Mouse (Mus musculus) kidney, adult 2 months (tissue): Measurements from ENCODE around the gene Dnah8.

Source experiments
- CTCF ChIP-seq: fragments of 200-500 bp; conservative IDR thresholded peaks from 2 replicates; pipeline ENCODE4 v1.5.1; 2011; ENCODE audit warnings: low read depth, mild to moderate bottlenecking, control low read depth, low read length, moderate library complexity, mixed read lengths; ENCODE audit not compliant: insufficient read depth, insufficient read length
- POLR2A ChIP-seq: fragments of 200-500 bp; IDR thresholded peaks from one replicate; pipeline ENCODE4 v1.6.1; 2011; ENCODE audit warnings: low read depth, low read length, control low read depth

DNA sequence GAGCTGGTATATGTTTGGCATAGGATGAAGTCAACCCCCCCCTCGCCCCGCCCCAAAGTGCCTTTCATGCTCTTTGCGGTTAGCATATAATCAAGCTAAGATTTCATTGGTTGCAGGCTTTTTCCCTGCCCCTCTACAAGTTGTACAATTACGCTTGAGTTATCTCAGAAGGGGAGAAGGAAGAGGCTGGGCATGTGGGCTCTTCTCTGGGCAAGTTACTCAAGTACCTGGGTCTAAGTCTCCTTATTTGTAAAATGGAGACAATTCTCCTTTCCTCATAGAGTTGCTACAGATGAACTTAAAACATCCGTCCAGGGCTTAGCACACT, 14.2 kb upstream of the Dnah8 start:
- TF ChIP-seq POLR2A (no peak), CTCF (no peak)
